Mouse (Mus musculus): ENCODE data around the gene Tlk2. TPM values are rescaled to one million over a fixed set of nuclear protein-coding genes. Genes with fewer than 3 reads are reported as not detected.

Gene Tlk2
- polyA plus RNA-seq, 1 experiment from 2014 or later, result 29.4 TPM

- no peak overlapping the region for H3K4me2 ChIP-seq (replicated peaks)
- H3K4me1 ChIP-seq, result no peaks in the 10 kb centered on the region
- ATAC-seq (ENCODE audit: low FRiP score, low read depth), result no peak
- 91% methylated on average over 10 of the region's 10 CpGs for WGBS
- no peaks in the 10 kb centered on the region for H3K36me3 ChIP-seq
- H3K27me3 ChIP-seq, result no peaks in the 10 kb centered on the region
- H3K4me3 ChIP-seq, result no peak overlapping the region
- no peak overlapping the region for H3K9ac ChIP-seq (replicated peaks)
- H3K9me3 ChIP-seq, result peaks cover 10% of the 10 kb centered on the region
- no peak overlapping the region for H3K27ac ChIP-seq (replicated peaks)
Observed at GRCm38 (mm10) chr11:105166780-105167179, 11.8 kb upstream of the Tlk2 start.

GRCm38 (mm10) chr11:105179523-105179922 lies 916 bp downstream of the Tlk2 start:
- H3K27ac ChIP-seq (replicated peaks), result no peak overlapping the region
- H3K4me2 ChIP-seq (replicated peaks), result peak overlapping the region; percentile 88
- peaks cover 23% of the 10 kb centered on the region for H3K4me1 ChIP-seq
- no peaks in the 10 kb centered on the region for H3K27me3 ChIP-seq
- peaks cover 5% of the 10 kb centered on the region for H3K36me3 ChIP-seq
- H3K9ac ChIP-seq (replicated peaks), result no peak overlapping the region
- H3K9me3 ChIP-seq, result no peaks in the 10 kb centered on the region
- WGBS, result 92% methylated on average over 4 of the region's 4 CpGs
- no peak for ATAC-seq (ENCODE audit: low FRiP score, low read depth)
- peak overlapping the region; percentile 98; the same call in 1 of the 2 replicates for H3K4me3 ChIP-seq

GRCm38 (mm10) chr11:105180471-105181091 lies 2.0 kb downstream of the Tlk2 start:
- Histone ChIP-seq H3K4me3 (peak overlapping the region; percentile 98), H3K9me3 (no peaks in the 10 kb centered on the region), H3K4me1 (peaks cover 23% of the 10 kb centered on the region), H3K36me3 (peaks cover 14% of the 10 kb centered on the region), H3K27me3 (no peaks in the 10 kb centered on the region), H3K4me2 (replicated peaks) (peak overlapping the region; percentile 88), H3K9ac (replicated peaks) (peak overlapping the region; percentile 93), H3K27ac (replicated peaks) (peak overlapping the region; percentile 95)
- no peak; the same call in 1 of the 2 replicates for ATAC-seq (ENCODE audit: low FRiP score, low read depth)
- under 1% methylated on average over 31 of the region's 35 CpGs for WGBS

GRCm38 (mm10) chr11:105181126-105181637 lies 2.6 kb downstream of the Tlk2 start:
- Histone ChIP-seq H3K27ac (replicated peaks) (peak overlapping the region; percentile 95), H3K36me3 (peaks cover 18% of the 10 kb centered on the region), H3K4me2 (replicated peaks) (peak overlapping the region; percentile 88), H3K27me3 (no peaks in the 10 kb centered on the region), H3K4me3 (peak overlapping the region; percentile 98), H3K9ac (replicated peaks) (peak overlapping the region; percentile 99), H3K4me1 (peaks cover 23% of the 10 kb centered on the region), H3K9me3 (no peaks in the 10 kb centered on the region)
- peak; percentile 97 for ATAC-seq (ENCODE audit: low FRiP score, low read depth)
- WGBS, result under 1% methylated on average over 54 of the region's 60 CpGs

- peaks cover 18% of the 10 kb centered on the region for H3K36me3 ChIP-seq
Observed at GRCm38 (mm10) chr11:105181689-105182460, 3.3 kb downstream of the Tlk2 start.

GRCm38 (mm10) chr11:105182461-105182855 lies 3.9 kb downstream of the Tlk2 start:
- H3K27me3 ChIP-seq, result no peaks in the 10 kb centered on the region
- H3K4me1 ChIP-seq, result peaks cover 23% of the 10 kb centered on the region
- H3K36me3 ChIP-seq, result peaks cover 18% of the 10 kb centered on the region
- H3K4me3 ChIP-seq, result peak overlapping the region; percentile 98
- 7% methylated on average over 4 of the region's 4 CpGs for WGBS
- no peak for ATAC-seq (ENCODE audit: low FRiP score, low read depth)
- H3K9me3 ChIP-seq, result no peaks in the 10 kb centered on the region
- peak overlapping the region; percentile 88 for H3K4me2 ChIP-seq (replicated peaks)
- H3K9ac ChIP-seq (replicated peaks), result peak overlapping the region; percentile 99
- peak overlapping the region; percentile 95 for H3K27ac ChIP-seq (replicated peaks)

More at GRCm38 (mm10) chr11:105181689-105182460, 3.3 kb downstream of the Tlk2 start:
- no peaks in the 10 kb centered on the region for H3K9me3 ChIP-seq
- WGBS, result 3% methylated on average over 63 of the region's 89 CpGs
- peaks cover 23% of the 10 kb centered on the region for H3K4me1 ChIP-seq
- peak overlapping the region; percentile 88 for H3K4me2 ChIP-seq (replicated peaks)
- H3K27ac ChIP-seq (replicated peaks), result peak overlapping the region; percentile 95
- ATAC-seq (ENCODE audit: low FRiP score, low read depth), result peak; percentile 79
- peak overlapping the region; percentile 99 for H3K9ac ChIP-seq (replicated peaks)
- peak overlapping the region; percentile 98 for H3K4me3 ChIP-seq
- no peaks in the 10 kb centered on the region for H3K27me3 ChIP-seq

- H3K4me1 ChIP-seq, result peaks cover 16% of the 10 kb centered on the region
- H3K9ac ChIP-seq (replicated peaks), result no peak overlapping the region
- 97% methylated on average over 3 of the region's 3 CpGs for WGBS
- ATAC-seq (ENCODE audit: low FRiP score, low read depth), result no peak
- no peak overlapping the region for H3K27ac ChIP-seq (replicated peaks)
- H3K9me3 ChIP-seq, result no peaks in the 10 kb centered on the region
- peaks cover 18% of the 10 kb centered on the region for H3K36me3 ChIP-seq
- no peak overlapping the region for H3K4me3 ChIP-seq
- H3K27me3 ChIP-seq, result no peaks in the 10 kb centered on the region
- no peak overlapping the region for H3K4me2 ChIP-seq (replicated peaks)
Observed at GRCm38 (mm10) chr11:105184678-105185077, 6.1 kb downstream of the Tlk2 start.

- no peak overlapping the region for H3K4me3 ChIP-seq
- H3K4me1 ChIP-seq, result no peaks in the 10 kb centered on the region
- no peaks in the 10 kb centered on the region for H3K9me3 ChIP-seq
- H3K36me3 ChIP-seq, result 0 out of 2 replicates have a peak, but pooled peaks cover 3% of the 10 kb centered on the region
- WGBS, result 91% methylated on average over 3 of the region's 3 CpGs
- no peak overlapping the region for H3K4me2 ChIP-seq (replicated peaks)
- H3K27me3 ChIP-seq, result no peaks in the 10 kb centered on the region
- ATAC-seq (ENCODE audit: low FRiP score, low read depth), result no peak
- no peak overlapping the region for H3K9ac ChIP-seq (replicated peaks)
- H3K27ac ChIP-seq (replicated peaks), result no peak overlapping the region
Observed at GRCm38 (mm10) chr11:105192186-105192585, 13.6 kb downstream of the Tlk2 start.

- Histone ChIP-seq H3K36me3 (0 out of 2 replicates have a peak, but pooled peaks cover 3% of the 10 kb centered on the region), H3K27ac (replicated peaks) (no peak overlapping the region), H3K27me3 (no peaks in the 10 kb centered on the region), H3K9ac (replicated peaks) (no peak overlapping the region), H3K4me2 (replicated peaks) (no peak overlapping the region), H3K9me3 (no peaks in the 10 kb centered on the region), H3K4me1 (no peaks in the 10 kb centered on the region), H3K4me3 (no peak overlapping the region)
- 90% methylated on average over 4 of the region's 4 CpGs for WGBS
- no peak for ATAC-seq (ENCODE audit: low FRiP score, low read depth)
Observed at GRCm38 (mm10) chr11:105196893-105197662, 18.5 kb downstream of the Tlk2 start.

- H3K4me2 ChIP-seq (replicated peaks), result no peak overlapping the region
- no peak overlapping the region for H3K9ac ChIP-seq (replicated peaks)
- no peak overlapping the region for H3K27ac ChIP-seq (replicated peaks)
- H3K9me3 ChIP-seq, result no peaks in the 10 kb centered on the region
- H3K4me3 ChIP-seq, result no peak overlapping the region
- no peaks in the 10 kb centered on the region for H3K36me3 ChIP-seq
- no peak for ATAC-seq (ENCODE audit: low FRiP score, low read depth)
- no peaks in the 10 kb centered on the region for H3K27me3 ChIP-seq
- 62% methylated on average over 3 of the region's 3 CpGs for WGBS
- H3K4me1 ChIP-seq, result peaks cover 10% of the 10 kb centered on the region
Observed at GRCm38 (mm10) chr11:105202403-105202802, 23.8 kb downstream of the Tlk2 start.

- ATAC-seq (ENCODE audit: low FRiP score, low read depth), result no peak
- 83% methylated on average over 1 of the region's 1 CpGs for WGBS
Observed at GRCm38 (mm10) chr11:105210007-105210406, 31.4 kb downstream of the Tlk2 start.

More at GRCm38 (mm10) chr11:105210007-105210406, 31.4 kb downstream of the Tlk2 start:
- H3K4me1 ChIP-seq, result no peaks in the 10 kb centered on the region
- no peaks in the 10 kb centered on the region for H3K9me3 ChIP-seq
- H3K27ac ChIP-seq (replicated peaks), result no peak overlapping the region
- no peaks in the 10 kb centered on the region for H3K27me3 ChIP-seq
- no peak overlapping the region for H3K4me3 ChIP-seq
- peaks cover 27% of the 10 kb centered on the region for H3K36me3 ChIP-seq
- H3K4me2 ChIP-seq (replicated peaks), result no peak overlapping the region
- no peak overlapping the region for H3K9ac ChIP-seq (replicated peaks)
